9 mouse cellular contexts compared by ENCODE assay signal in the genomic region with DNA sequence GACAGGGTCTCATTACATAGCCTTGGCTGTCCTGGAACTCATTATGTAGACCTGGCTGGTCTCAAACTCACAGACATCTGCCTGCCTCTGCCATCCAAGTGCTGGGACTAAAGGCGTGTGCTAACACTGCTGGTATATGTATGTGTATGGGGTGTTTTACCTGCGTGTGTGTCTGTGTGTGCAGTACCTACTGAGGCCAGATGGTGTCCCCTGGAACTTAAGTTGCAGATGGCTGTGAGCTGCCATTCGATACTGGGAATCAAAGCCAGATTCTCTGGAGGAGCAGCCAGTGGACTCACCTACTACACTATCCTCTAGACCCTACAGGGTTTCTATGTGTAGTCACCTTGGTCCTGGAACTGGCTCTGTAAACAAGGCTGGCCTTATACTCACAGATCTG. TPM values are rescaled to one million over a fixed set of nuclear protein-coding genes. Genes with fewer than 3 reads are reported as not detected.
DNase-seq lines count a peak whose midpoint lies in the region; ATAC-seq and TF ChIP-seq lines count a peak whose summit lies in the region.
"Had no signal": no experiment of that assay in that cellular context is flagged by ENCODE, and none has a peak within 500 bp of the region (broad histone marks: within the 10 kb centered on the region; RNA-seq: fewer than 3 reads in every experiment).

No protein-coding gene starts in this region.

- WGBS in intestine, postnatal 0 days, result 81% methylated on average over 3 of the region's 3 CpGs
- WGBS in intestine, embryonic 15.5 days, result 78% methylated on average over 3 of the region's 3 CpGs

- TF ChIP-seq CTCF in intestine, postnatal 0 days (IDR thresholded peaks at IDR 0.05; ENCODE audit: low read depth), result peak; percentile 73

- no peak overlapping the region for H3K4me3 ChIP-seq in intestine, postnatal 0 days (ENCODE audit: low read depth, low read length)
- no peak overlapping the region for H3K4me3 ChIP-seq in intestine, embryonic 15.5 days (replicated peaks)
- H3K4me3 ChIP-seq: embryonic facial prominence, embryonic 13.5 days had no signal

- no peak overlapping the region for H3K27ac ChIP-seq in intestine, postnatal 0 days (ENCODE audit: low read depth, low read length)
- H3K27ac ChIP-seq in intestine, embryonic 15.5 days, result no peak overlapping the region
- H3K27ac ChIP-seq: embryonic facial prominence, embryonic 13.5 days had no signal

- H3K9ac ChIP-seq in intestine, postnatal 0 days (ENCODE audit: low read depth, low read length), result no peak overlapping the region
- H3K9ac ChIP-seq in intestine, embryonic 15.5 days, result no peak overlapping the region
- H3K9ac ChIP-seq: embryonic facial prominence, embryonic 13.5 days had no signal

- H3K4me2 ChIP-seq in intestine, postnatal 0 days (replicated peaks; ENCODE audit: low read depth), result no peak overlapping the region
- no peak overlapping the region for H3K4me2 ChIP-seq in intestine, embryonic 15.5 days (replicated peaks)
- H3K4me2 ChIP-seq: embryonic facial prominence, embryonic 13.5 days had no signal

- peaks cover 9% of the 10 kb centered on the region; the same call in 1 of the 2 replicates for H3K4me1 ChIP-seq in intestine, postnatal 0 days (replicated peaks; ENCODE audit: control insufficient read depth, insufficient read depth, low read length)
- H3K4me1 ChIP-seq in intestine, embryonic 15.5 days (replicated peaks), result peaks cover 14% of the 10 kb centered on the region

- peak; percentile 47 for DNase-seq in CD4-positive helper T cell, adult 2 months (ENCODE audit: low read depth, low spot score)
- peak; percentile 15 for DNase-seq in MN1 (ENCODE audit: low spot score)
- DNase-seq in kidney, postnatal 10 days, result peak; percentile 66
- no peak for DNase-seq in adrenal gland, adult 8-10 months
- no peak for DNase-seq in layer of hippocampus, postnatal 36 days

- no peak for ATAC-seq in intestine, postnatal 0 days
- ATAC-seq in intestine, embryonic 15.5 days, result no peak
- ATAC-seq in activated CD4-positive, CD25-positive, alpha-beta regulatory T cell, adult 4 months, result no peak

- peaks cover 37% of the 10 kb centered on the region for H3K36me3 ChIP-seq in intestine, postnatal 0 days (ENCODE audit: control insufficient read depth, insufficient read depth)
- H3K36me3 ChIP-seq in intestine, embryonic 15.5 days, result peaks cover 23% of the 10 kb centered on the region

- no peaks in the 10 kb centered on the region for H3K27me3 ChIP-seq in intestine, postnatal 0 days (replicated peaks; ENCODE audit: control insufficient read depth, insufficient read depth, low read length)
- H3K27me3 ChIP-seq in intestine, embryonic 15.5 days (replicated peaks), result no peaks in the 10 kb centered on the region
- H3K27me3 ChIP-seq: embryonic facial prominence, embryonic 13.5 days had no signal

- no peaks in the 10 kb centered on the region for H3K9me3 ChIP-seq in intestine, postnatal 0 days (ENCODE audit: control insufficient read depth)
- H3K9me3 ChIP-seq in intestine, embryonic 15.5 days, result no peaks in the 10 kb centered on the region
- H3K9me3 ChIP-seq: embryonic facial prominence, embryonic 13.5 days had no signal

RNA-seq across cellular contexts. Expression of gene Ap2a1, which starts 3.8 kb away (rescaled TPM):
- 42.8 and 44.1 TPM in 2 replicates for polyA plus RNA-seq in intestine, postnatal 0 days (2015; fragmentation: Nextera tagmentation; extraction: Ambion mirVana)
- polyA plus RNA-seq in intestine, embryonic 15.5 days (2015; fragmentation: Nextera tagmentation; extraction: Ambion mirVana), result 60.1 and 65.0 TPM in 2 replicates
- 1 to 10 TPM; 6.8 to 8.0 TPM for polyA plus RNA-seq in activated CD4-positive, CD25-positive, alpha-beta regulatory T cell, adult 4 months (2017; shearing (Covaris generic))
- 100 to 1,000 TPM in 3 of 4 experiments, 10 to 100 TPM in 1; 99.8 to 139 (median 118) TPM for total RNA-seq in adrenal gland, adult 8-10 months (2022)
- 100 to 1,000 TPM; 295 to 305 TPM for total RNA-seq in layer of hippocampus, postnatal 36 days (2021)

RNA-seq across cellular contexts. Expression of gene Tsks, which starts 17.5 kb away (rescaled TPM):
- polyA plus RNA-seq in intestine, postnatal 0 days (2015; fragmentation: Nextera tagmentation; extraction: Ambion mirVana), result 0.13 TPM in 1 of 2 replicates, not detected in the other
- polyA plus RNA-seq in intestine, embryonic 15.5 days (2015; fragmentation: Nextera tagmentation; extraction: Ambion mirVana), result 0.14 TPM in 1 of 2 replicates, not detected in the other
- not detected for polyA plus RNA-seq in activated CD4-positive, CD25-positive, alpha-beta regulatory T cell, adult 4 months (2017; shearing (Covaris generic))
- not detected for total RNA-seq in adrenal gland, adult 8-10 months (2022)
- total RNA-seq in layer of hippocampus, postnatal 36 days (2021), result under 1 TPM; 0.87 to 0.88 TPM

RNA-seq across cellular contexts. Expression of gene Fuz, which starts 29.6 kb away (rescaled TPM):
- 11.1 and 12.1 TPM in 2 replicates for polyA plus RNA-seq in intestine, postnatal 0 days (2015; fragmentation: Nextera tagmentation; extraction: Ambion mirVana)
- polyA plus RNA-seq in intestine, embryonic 15.5 days (2015; fragmentation: Nextera tagmentation; extraction: Ambion mirVana), result 17.0 and 18.8 TPM in 2 replicates
- polyA plus RNA-seq in activated CD4-positive, CD25-positive, alpha-beta regulatory T cell, adult 4 months (2017; shearing (Covaris generic)), result 10 to 100 TPM in 1 of 2 experiments, 1 to 10 TPM in 1; 7.3 to 19.3 TPM
- total RNA-seq in adrenal gland, adult 8-10 months (2022), result 10 to 100 TPM; 27.2 to 46.8 (median 38.4) TPM
- total RNA-seq in layer of hippocampus, postnatal 36 days (2021), result 10 to 100 TPM; 23.8 to 29.1 TPM

RNA-seq across cellular contexts. Expression of gene Med25, which starts 33.0 kb away (rescaled TPM):
- polyA plus RNA-seq in intestine, postnatal 0 days (2015; fragmentation: Nextera tagmentation; extraction: Ambion mirVana), result 60.0 and 62.9 TPM in 2 replicates
- 88.2 and 91.8 TPM in 2 replicates for polyA plus RNA-seq in intestine, embryonic 15.5 days (2015; fragmentation: Nextera tagmentation; extraction: Ambion mirVana)
- 10 to 100 TPM; 12.2 to 20.1 TPM for polyA plus RNA-seq in activated CD4-positive, CD25-positive, alpha-beta regulatory T cell, adult 4 months (2017; shearing (Covaris generic))
- total RNA-seq in adrenal gland, adult 8-10 months (2022), result 100 to 1,000 TPM in 2 of 4 experiments, 10 to 100 TPM in 2; 85.0 to 118 (median 96.5) TPM
- 100 to 1,000 TPM in 1 of 2 experiments, 10 to 100 TPM in 1; 97.2 to 113 TPM for total RNA-seq in layer of hippocampus, postnatal 36 days (2021)

RNA-seq across cellular contexts. Expression of gene Cpt1c, which starts 49.2 kb away (rescaled TPM):
- polyA plus RNA-seq in intestine, postnatal 0 days (2015; fragmentation: Nextera tagmentation; extraction: Ambion mirVana), result 3.5 and 4.5 TPM in 2 replicates
- polyA plus RNA-seq in intestine, embryonic 15.5 days (2015; fragmentation: Nextera tagmentation; extraction: Ambion mirVana), result 16.1 and 16.5 TPM in 2 replicates
- under 1 TPM; 0.80 to 0.98 TPM for polyA plus RNA-seq in activated CD4-positive, CD25-positive, alpha-beta regulatory T cell, adult 4 months (2017; shearing (Covaris generic))
- total RNA-seq in adrenal gland, adult 8-10 months (2022), result 10 to 100 TPM; 13.7 to 28.4 (median 20.4) TPM
- total RNA-seq in layer of hippocampus, postnatal 36 days (2021), result 100 to 1,000 TPM; 131 to 137 TPM

Comparison
In these comparisons a context has a peak if more than half of its experiments do, and no peak if none do; other contexts are left out.
1. DNase-seq: peak in CD4-positive helper T cell, adult 2 months (single experiment), MN1 (single experiment) and kidney, postnatal 10 days (single experiment); none in adrenal gland, adult 8-10 months (single experiment) and layer of hippocampus, postnatal 36 days (0 of 2).